12 mouse cellular contexts compared by ENCODE assay signal in genomic region chr5:125015066-125015465, GRCm38 (mm10). TPM values are rescaled to one million over a fixed set of nuclear protein-coding genes. Genes with fewer than 3 reads are reported as not detected.
DNase-seq lines count a peak whose midpoint lies in the region; ATAC-seq and TF ChIP-seq lines count a peak whose summit lies in the region.
"Had no signal": no experiment of that assay in that cellular context is flagged by ENCODE, and none has a peak within 500 bp of the region (broad histone marks: within the 10 kb centered on the region; RNA-seq: fewer than 3 reads in every experiment).

No protein-coding gene starts in this region.

- WGBS in heart, adult 2 months: 84% methylated on average over 3 of the region's 3 CpGs
- WGBS in intestine, embryonic 15.5 days: 91% methylated on average over 3 of the region's 3 CpGs

- no peak for TF ChIP-seq CTCF in layer of hippocampus, adult 2 months (conservative IDR thresholded peaks at IDR 0.05)
- TF ChIP-seq CTCF in heart, adult 2 months (IDR thresholded peaks at IDR 0.05): no peak

- ATAC-seq in intestine, embryonic 15.5 days: no peak

- no peaks in the 10 kb centered on the region for H3K27me3 ChIP-seq in heart, adult 2 months (ENCODE audit: control insufficient read depth, insufficient read depth, low read length)
- H3K27me3 ChIP-seq in intestine, embryonic 15.5 days (replicated peaks): no peaks in the 10 kb centered on the region
- H3K27me3 ChIP-seq: hindbrain, embryonic 13.5 days; neural tube, embryonic 12.5 days had no signal

- H3K4me1 ChIP-seq in heart, adult 2 months (ENCODE audit: control insufficient read depth, insufficient read depth, low read length): peaks cover 1% of the 10 kb centered on the region; the same call in 1 of the 2 replicates
- H3K4me1 ChIP-seq in intestine, embryonic 15.5 days (replicated peaks): no peaks in the 10 kb centered on the region
- H3K4me1 ChIP-seq: neural tube, embryonic 12.5 days had no signal

- DNase-seq in layer of hippocampus, adult 2 months (ENCODE audit: low spot score in 2 of 2): no peak
- no peak for DNase-seq in layer of hippocampus, adult 8-10 months (ENCODE audit: low spot score in 2 of 2)
- DNase-seq in thymus, postnatal 25 days: peak; percentile 23
- DNase-seq in thymus, adult 18-20 months: no peak
- peak; percentile 43 to 61 for DNase-seq in cerebellum, postnatal 36 days
- DNase-seq in heart, adult 2 months: no peak
- no peak for DNase-seq in kidney, adult 9 months

- intact Hi-C loops in heart, adult 2 months (cut with DNase I): loop anchor here (5.0 kb wide), 1 partner anchor 92 kb away; no protein-coding TSS in a partner anchor

- no peaks in the 10 kb centered on the region for H3K9me3 ChIP-seq in intestine, embryonic 15.5 days
- H3K9me3 ChIP-seq: heart, embryonic 10.5 days; hindbrain, embryonic 13.5 days; neural tube, embryonic 12.5 days had no signal

- no peaks in the 10 kb centered on the region for H3K36me3 ChIP-seq in heart, adult 2 months (ENCODE audit: control insufficient read depth, insufficient read depth, low read length)
- H3K36me3 ChIP-seq in intestine, embryonic 15.5 days: peaks cover 41% of the 10 kb centered on the region

- no peak overlapping the region for H3K9ac ChIP-seq in heart, adult 2 months (ENCODE audit: low read depth, low read length)
- H3K9ac ChIP-seq in intestine, embryonic 15.5 days: no peak overlapping the region
- H3K9ac ChIP-seq: hindbrain, embryonic 13.5 days; neural tube, embryonic 12.5 days had no signal

- no peaks in the 10 kb centered on the region for H3K79me2 ChIP-seq in heart, adult 2 months (replicated peaks; ENCODE audit: control insufficient read depth, insufficient read depth, low read length)

- TF ChIP-seq EP300 in heart, adult 2 months (IDR thresholded peaks at IDR 0.05; ENCODE audit: insufficient read depth, low read depth, low read length): no peak

- no peak overlapping the region for H3K4me3 ChIP-seq in layer of hippocampus, adult 2 months
- no peak overlapping the region for H3K4me3 ChIP-seq in heart, adult 2 months
- H3K4me3 ChIP-seq in intestine, embryonic 15.5 days (replicated peaks): no peak overlapping the region
- H3K4me3 ChIP-seq: heart, embryonic 10.5 days; hindbrain, embryonic 13.5 days; neural tube, embryonic 12.5 days had no signal

- H3K27ac ChIP-seq in layer of hippocampus, adult 2 months: peak overlapping the region; percentile 51; the same call in 1 of the 2 replicates
- no peak overlapping the region for H3K27ac ChIP-seq in heart, adult 2 months
- H3K27ac ChIP-seq in intestine, embryonic 15.5 days: no peak overlapping the region
- H3K27ac ChIP-seq: heart, embryonic 10.5 days; hindbrain, embryonic 13.5 days; neural tube, embryonic 12.5 days had no signal

- no peak for TF ChIP-seq POLR2A in heart, adult 2 months (IDR thresholded peaks at IDR 0.05; ENCODE audit: insufficient read depth, low read depth, low read length)

- H3K4me2 ChIP-seq in intestine, embryonic 15.5 days (replicated peaks): no peak overlapping the region
- H3K4me2 ChIP-seq: hindbrain, embryonic 13.5 days; neural tube, embryonic 12.5 days had no signal

RNA-seq across cellular contexts. Expression of gene Rflna, which starts 12.0 kb away (rescaled TPM):
- total RNA-seq in layer of hippocampus, adult 2 months (2021): under 1 TPM; 0.44 to 0.83 TPM
- total RNA-seq in layer of hippocampus, adult 8-10 months (2022): under 1 TPM in 3 of 4 experiments, not detected in 1; 0.37 to 0.66 (median 0.45) TPM
- under 1 TPM; 0.13 to 0.39 TPM for total RNA-seq in heart, adult 2 months (2021)
- 0.78 and 0.85 TPM in 2 replicates for polyA plus RNA-seq in heart, adult 2 months (2012; rRNA removed)
- 2.0 and 2.2 TPM in 2 replicates for polyA plus RNA-seq in intestine, embryonic 15.5 days (2015; fragmentation: Nextera tagmentation; extraction: Ambion mirVana)
- total RNA-seq: monocyte, adult 5-6 weeks had no signal

Comparison
In these comparisons a context has a peak if more than half of its experiments do, and no peak if none do; other contexts are left out.
1. DNase-seq: peak in thymus, postnatal 25 days (single experiment) and cerebellum, postnatal 36 days (2 of 2); none in layer of hippocampus, adult 2 months (0 of 2), layer of hippocampus, adult 8-10 months (0 of 2), thymus, adult 18-20 months (0 of 2), heart, adult 2 months (0 of 2) and kidney, adult 9 months (single experiment).